Mouse (Mus musculus) T-cell, adult 2 months (primary cell): Measurements from ENCODE around the gene Nkx2-5.

Experiments used
- DNase-seq: peaks from one replicate; pipeline ENCODE4 v3.0.0; 2022; ENCODE audit warnings: low spot score

Gene Nkx2-5

GRCm38 (mm10) chr17:26844909-26845148, at the start of gene Nkx2-5:
Gene Nkx2-5, minus strand, starts transcription at chr17:26845009.
- no peak for DNase-seq

- DNase-seq, result no peak
Measured at GRCm38 (mm10) chr17:26894342-26894741, 49.5 kb upstream of the Nkx2-5 start.

DNA sequence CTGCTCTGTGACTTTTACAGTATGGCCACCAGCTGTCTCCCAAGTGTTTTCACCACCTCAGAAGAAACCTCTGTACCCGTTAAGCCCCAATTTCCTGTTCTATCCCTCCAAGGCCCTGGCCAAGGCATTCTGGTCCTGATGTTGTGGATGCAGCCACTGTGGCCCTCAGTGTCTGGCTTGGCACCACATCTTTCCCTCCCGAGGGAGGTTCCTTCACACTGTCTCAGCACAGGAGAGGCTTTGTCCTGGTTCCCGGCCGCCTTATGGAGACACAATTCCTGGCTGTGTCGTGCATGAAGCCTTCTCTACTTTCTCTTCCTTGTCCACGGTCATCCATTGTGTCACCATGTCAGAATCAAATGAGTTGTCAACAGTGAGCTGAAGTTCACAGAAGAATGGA, 48.7 kb upstream of the Nkx2-5 start:
- no peak for DNase-seq

DNA sequence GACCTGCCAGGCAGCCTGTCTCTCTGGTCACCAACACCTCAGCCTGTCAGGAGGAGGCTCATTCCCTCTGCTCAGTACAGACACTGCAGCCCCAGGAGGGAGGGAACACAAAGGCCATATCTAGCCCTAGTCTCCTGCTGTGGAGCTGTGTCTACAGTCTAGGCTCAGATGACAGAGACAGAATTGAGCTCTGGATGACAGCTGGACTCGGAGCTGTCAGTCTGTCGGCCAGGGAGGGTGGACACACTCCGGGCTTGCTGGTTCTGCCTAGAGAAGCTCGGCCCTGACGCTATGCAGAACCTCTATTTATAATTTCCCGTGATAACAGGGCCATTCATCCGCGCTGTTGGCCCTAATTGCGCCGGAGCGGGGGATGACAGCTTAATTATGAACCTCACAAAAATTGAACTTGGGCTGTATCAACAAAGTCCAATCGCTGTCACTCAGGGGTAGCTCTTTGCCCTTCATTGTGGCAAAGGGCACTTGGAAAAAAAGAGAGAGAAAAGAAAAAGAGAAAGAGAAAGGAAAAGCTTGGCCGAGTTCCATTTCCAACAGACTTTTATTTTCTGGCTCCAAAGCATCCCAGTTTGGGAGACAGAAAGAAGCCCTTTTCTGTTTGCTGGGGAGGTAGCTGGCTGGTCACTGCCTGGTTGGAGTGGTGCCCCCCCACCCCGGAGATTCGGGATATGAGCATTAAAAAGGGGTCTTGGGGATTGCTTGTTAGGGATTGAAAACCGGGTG, 48.0 kb upstream of the Nkx2-5 start:
- no peak for DNase-seq

GRCm38 (mm10) chr17:26887926-26888325, 43.1 kb upstream of the Nkx2-5 start:
- no peak for DNase-seq

DNA sequence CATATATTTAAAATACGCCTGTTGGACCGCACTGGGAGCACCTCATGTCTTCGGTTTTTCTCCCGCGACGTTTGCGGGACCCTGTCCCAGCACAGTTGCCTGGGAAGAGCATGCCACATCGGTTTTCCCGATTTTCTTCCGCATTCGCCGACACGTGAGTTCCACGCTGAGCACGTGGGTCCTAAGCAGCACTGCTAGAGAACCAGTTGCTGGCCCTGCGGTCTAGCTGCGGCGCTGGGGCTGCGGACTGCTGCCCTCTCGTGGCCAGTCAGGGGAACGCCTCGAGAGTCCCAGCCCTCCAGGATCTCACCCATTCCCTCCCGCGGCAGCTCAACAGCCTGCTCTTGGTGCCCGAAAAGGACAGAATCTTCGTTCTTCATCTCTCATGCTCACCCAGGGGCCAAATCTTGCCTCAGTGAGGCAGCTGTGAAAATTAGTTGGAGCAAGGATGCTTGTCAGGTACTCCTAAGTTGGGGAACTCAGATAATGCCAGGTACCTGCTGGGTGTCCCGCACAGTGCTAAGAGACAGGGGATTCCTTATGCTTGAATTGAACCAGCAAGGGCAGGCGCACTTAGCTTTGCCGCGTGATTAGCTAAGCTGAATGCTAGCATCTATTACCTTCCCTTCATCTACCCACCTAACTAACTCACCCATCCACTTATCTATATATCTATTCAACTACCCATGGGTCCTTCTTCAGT, 41.4 kb upstream of the Nkx2-5 start:
- peak; percentile 83 for DNase-seq

GRCm38 (mm10) chr17:26884995-26885926, 40.5 kb upstream of the Nkx2-5 start:
- DNase-seq, result peak; percentile 75

GRCm38 (mm10) chr17:26883585-26883984, 38.8 kb upstream of the Nkx2-5 start:
- DNase-seq, result no peak

- no peak for DNase-seq
Measured at GRCm38 (mm10) chr17:26882706-26883105, 37.9 kb upstream of the Nkx2-5 start.

- no peak for DNase-seq
Measured at GRCm38 (mm10) chr17:26879235-26879634, 34.4 kb upstream of the Nkx2-5 start.

DNA sequence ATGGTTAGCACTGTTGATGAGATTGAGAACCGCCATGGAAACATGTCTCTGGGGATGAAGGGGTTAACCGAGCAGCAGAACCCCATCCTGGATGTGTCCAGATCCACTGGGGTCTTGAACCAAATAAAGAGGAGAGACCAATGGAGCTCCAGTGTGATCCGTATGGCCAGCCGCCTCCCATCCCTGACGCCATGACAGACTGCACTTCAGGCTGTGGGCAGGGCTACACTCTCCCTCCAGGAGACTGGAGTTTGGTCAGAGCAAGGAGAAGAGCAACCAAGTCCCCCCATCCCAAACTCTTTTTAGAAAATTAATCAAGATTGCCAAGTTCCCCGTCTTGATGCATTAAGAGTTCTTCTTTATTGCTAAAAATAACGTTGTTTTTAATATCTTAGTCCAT, 33.1 kb upstream of the Nkx2-5 start:
- DNase-seq, result no peak

DNA sequence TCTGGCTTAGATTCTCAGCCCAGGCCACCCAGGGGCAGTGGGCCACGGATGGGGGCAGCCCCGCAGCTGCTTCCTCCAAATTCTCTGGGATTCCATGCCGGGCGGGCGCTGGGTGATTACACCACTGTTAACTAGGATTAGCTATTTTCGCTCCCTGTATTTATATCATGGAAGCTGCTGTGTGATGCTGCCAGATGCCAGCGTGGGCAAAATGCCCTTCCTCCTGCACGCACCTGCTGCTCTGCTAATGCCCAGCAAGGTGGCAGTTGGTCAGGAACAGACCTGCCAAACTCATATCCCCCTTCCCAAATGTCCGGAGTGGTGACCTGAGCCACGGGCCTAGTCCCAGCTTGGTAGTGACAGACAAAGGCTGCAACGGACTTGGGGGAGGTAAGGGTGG, 29.7 kb upstream of the Nkx2-5 start:
- DNase-seq, result no peak

DNA sequence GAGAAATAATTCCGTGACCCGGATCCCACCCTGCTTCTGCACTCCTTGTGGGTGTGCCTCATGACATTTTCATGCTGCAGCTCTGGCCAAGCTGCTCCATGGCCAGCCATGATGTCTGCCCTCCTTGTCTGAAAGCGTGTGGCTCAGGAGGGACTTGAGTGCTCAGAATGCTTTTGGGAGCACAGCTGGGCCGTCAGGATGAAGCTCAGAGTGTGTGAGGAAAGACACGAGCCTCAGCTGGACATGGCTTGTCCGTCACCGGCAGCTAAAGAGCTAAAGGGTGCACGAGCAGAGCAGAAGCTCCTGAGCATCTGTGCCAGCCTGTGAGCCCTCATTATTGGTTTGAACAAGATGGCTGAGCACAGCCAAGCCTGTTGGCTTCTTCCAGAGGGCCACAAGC, 28.7 kb upstream of the Nkx2-5 start:
- no peak for DNase-seq

- DNase-seq, result no peak
Measured at GRCm38 (mm10) chr17:26872870-26873269, 28.1 kb upstream of the Nkx2-5 start.

DNA sequence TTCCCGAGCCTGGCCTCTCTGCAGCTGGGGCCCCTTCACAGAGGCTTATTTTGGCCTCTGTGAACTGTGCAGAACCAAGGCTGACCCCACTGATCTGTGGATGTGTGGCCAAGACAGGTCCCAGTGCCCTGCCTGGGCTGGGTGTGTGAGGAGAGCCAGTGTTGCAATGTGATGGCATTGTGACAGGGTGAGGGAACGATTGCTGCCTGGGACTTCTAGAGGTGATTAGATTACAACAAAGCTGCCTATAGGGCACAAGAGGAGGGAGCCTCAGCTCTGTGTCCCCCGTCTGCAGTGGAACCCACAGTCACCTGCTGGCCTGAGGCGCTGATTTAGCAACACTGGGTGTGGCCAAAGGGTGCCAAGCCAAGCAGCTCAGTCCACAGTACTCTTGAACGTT, 23.9 kb upstream of the Nkx2-5 start:
- no peak for DNase-seq

- DNase-seq, result no peak
Measured at GRCm38 (mm10) chr17:26865156-26865555, 20.3 kb upstream of the Nkx2-5 start.

GRCm38 (mm10) chr17:26864343-26864742, 19.5 kb upstream of the Nkx2-5 start:
- DNase-seq, result no peak

DNA sequence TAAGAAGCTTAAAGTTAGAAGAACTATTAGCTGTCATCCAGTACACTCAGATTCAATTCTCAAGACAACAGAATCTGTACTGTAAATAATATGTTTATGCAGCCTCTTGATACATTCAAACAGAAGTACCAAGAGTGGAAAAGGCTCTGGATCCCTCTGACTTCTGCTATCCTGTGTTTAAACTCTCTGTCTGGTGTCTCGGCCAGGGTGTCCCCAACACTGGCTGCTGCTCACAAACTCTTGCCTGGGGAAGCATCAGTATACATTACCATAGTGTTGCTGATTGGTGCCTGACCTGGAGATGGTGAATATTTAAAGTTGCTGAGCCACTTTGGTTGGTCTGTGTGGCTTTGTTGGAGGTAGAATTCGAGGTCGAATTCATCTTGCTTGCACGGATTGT, 17.0 kb upstream of the Nkx2-5 start:
- DNase-seq, result no peak

DNA sequence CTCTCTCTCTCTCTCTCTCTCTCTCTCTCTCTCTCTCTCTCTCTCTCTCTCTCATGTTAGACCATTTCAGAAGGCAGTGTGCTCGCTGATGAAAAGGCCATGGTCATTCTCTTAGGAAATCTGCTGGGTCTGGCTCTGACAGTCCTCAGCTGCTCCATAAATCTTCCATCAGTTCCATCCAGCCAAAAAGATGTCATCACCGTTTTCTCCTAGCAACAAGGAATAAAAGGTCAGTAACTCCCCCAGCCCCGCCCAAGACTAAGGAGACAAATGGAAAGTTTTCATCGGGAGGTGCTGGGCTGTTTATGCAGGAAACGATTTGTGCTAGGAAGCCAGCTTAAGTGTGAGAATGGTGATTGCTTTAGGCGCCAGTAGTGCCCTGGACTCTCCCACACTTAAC, 16.6 kb upstream of the Nkx2-5 start:
- no peak for DNase-seq

DNA sequence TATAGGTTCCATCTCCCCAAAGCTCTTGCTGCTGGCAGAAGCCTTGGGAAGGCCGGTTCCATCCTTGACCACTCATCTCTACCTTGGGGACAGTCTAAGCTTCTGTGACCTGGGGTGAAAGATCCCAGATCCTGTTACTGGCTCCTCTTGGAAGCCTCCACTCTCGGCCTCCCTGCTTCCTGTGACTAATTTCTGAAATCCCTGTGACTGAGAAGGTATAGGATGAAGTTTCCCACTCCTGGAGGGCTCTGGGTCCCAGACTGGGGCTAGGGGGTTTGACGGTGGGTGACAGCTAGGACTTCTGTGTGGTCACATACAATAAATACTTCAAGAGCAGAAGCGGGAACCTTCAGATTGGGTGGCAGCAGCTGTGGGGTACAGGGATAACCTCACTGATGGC, 16.1 kb upstream of the Nkx2-5 start:
- DNase-seq, result no peak

DNA sequence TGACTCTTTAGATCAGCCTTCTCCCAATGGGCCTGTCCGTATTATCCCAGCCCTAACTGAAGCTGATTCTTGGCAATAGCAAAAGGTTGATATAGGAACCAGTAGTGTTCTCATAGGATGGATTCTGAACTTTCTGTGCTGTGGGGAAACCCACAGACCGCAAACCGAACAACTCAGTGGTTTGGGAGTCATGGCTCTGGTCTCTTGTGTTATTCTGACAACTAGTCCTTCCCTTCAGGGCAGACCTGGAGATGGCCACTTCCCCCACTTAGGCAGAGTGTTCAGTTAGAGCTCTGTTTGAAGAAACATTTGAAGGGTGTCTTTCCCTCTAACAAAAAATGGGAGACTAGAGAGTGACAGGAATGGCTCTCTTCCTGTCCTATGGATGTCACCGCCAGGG, 7.5 kb upstream of the Nkx2-5 start:
- DNase-seq, result no peak

GRCm38 (mm10) chr17:26851136-26851460, 6.3 kb upstream of the Nkx2-5 start:
- DNase-seq, result no peak
